Mouse (Mus musculus) testis, adult 2 months (tissue): ENCODE results near the gene Rps15. TPM values are rescaled to one million over a fixed set of nuclear protein-coding genes. Genes with fewer than 3 reads are reported as not detected.
"Not testable (repeated sequence)": the region's sequence is repeated elsewhere in the genome, so short reads cannot be mapped to it uniquely, and the experiment has no call there.

Source experiments
- H3K27ac ChIP-seq: fragments of 200-500 bp; 2 replicates; pipeline ENCODE4 v1.5.1; 2012; ENCODE audit warnings: low read depth, low read length; ENCODE audit not compliant: control insufficient read depth, insufficient read depth
- H3K27me3 ChIP-seq: fragments of 200-500 bp; 2 replicates; pipeline ENCODE4 v1.6.1; 2012; ENCODE audit warnings: mild to moderate bottlenecking, low read length, moderate library complexity; ENCODE audit not compliant: control insufficient read depth, insufficient read depth
- H3K36me3 ChIP-seq: fragments of 200-500 bp; 2 replicates; pipeline ENCODE4 v1.6.1; 2012; ENCODE audit warnings: mild to moderate bottlenecking, low read length; ENCODE audit not compliant: control insufficient read depth, insufficient read depth
- H3K4me1 ChIP-seq: fragments of 200-500 bp; 2 replicates; pipeline ENCODE4 v1.6.1; 2012; ENCODE audit warnings: low read length; ENCODE audit not compliant: control insufficient read depth, insufficient read depth
- H3K4me3 ChIP-seq: fragments of 200-500 bp; 2 replicates; pipeline ENCODE4 v1.5.1; 2012; ENCODE audit warnings: low read depth, mild to moderate bottlenecking, low read length, moderate library complexity, mixed read lengths; ENCODE audit not compliant: control insufficient read depth
- CTCF ChIP-seq: fragments of 200-500 bp; IDR thresholded peaks from 2 replicates; pipeline ENCODE4 v1.5.1; 2012; ENCODE audit warnings: low read depth, mild to moderate bottlenecking, inconsistent platforms, low read length, moderate library complexity; ENCODE audit not compliant: control insufficient read depth, insufficient read depth, insufficient replicate concordance
- POLR2A ChIP-seq: fragments of 200-500 bp; IDR thresholded peaks from 2 replicates; pipeline ENCODE4 v1.6.1; 2012; ENCODE audit warnings: low read depth, mild to moderate bottlenecking, inconsistent platforms, low read length, moderate library complexity; ENCODE audit not compliant: control insufficient read depth
- polyA plus RNA-seq: library from polyadenylated mRNA; depleted of rRNA; stranded (reverse); fragments of >200 nt; gene quantifications from 2 replicates; pipeline ENCODE4 v1.2.3, GENCODE M21; 2012; rRNA removed

The Rps15 gene
- polyA plus RNA-seq: 672 and 893 TPM in 2 replicates

DNA sequence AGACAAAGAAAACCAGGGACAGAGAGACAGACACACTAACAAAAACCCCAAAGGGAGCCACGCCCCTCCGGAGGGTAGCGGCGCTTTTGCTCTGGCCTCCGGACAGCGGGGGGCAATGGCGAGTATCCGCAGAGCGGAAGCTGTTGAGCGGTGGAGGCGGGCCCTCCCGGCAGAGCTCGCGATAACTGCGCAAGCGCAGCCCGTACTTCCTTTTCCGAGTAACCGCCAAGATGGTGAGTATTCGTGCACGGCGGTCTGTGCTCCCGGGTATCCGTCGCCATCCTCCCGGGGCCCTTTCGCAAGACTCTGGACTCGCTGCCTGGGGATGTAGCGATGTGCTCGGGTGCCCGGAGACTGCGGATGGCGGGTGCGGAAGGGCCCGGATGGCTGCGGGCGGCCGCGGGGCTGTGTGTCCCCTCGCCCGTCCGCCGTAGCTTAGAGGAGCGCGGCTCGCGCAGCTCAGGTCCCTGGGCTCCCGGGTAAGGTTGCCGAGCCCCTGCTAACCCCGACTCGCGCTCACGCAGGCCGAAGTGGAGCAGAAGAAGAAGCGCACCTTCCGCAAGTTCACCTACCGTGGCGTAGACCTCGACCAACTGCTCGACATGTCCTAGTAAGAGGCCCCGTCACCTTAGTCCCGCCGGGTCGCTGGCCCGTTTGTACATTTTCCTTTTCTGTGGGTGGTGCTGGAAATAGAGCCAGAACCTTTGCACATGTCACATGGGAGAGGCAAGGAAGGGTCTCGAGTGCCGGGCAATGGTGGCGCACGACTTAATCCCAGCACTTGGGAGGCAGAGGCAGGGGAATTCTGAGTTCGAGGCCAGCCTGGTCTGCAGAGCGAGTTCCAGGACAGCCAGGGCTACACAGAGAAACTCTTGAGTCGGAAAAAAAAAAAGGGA, at the start of gene Rps15:
Gene Rps15 (plus strand): TSS at position 203 of the 896 bp plus-strand sequence.
- Histone ChIP-seq H3K36me3 (peaks cover 1% of the 10 kb centered on the region; the same call in 1 of the 2 replicates), H3K4me3 (peak within 1 kb of the TSS; percentile 98), H3K27ac (peak within 1 kb of the TSS; percentile 98), H3K4me1 (peaks cover 14% of the 10 kb centered on the region), H3K27me3 (no peaks in the 10 kb centered on the region)
- peak; percentile 98 for TF ChIP-seq POLR2A
- peak; percentile 46; the same call in 1 of the 2 replicates for TF ChIP-seq CTCF

- Histone ChIP-seq H3K36me3 (peaks cover 2% of the 10 kb centered on the region; the same call in 1 of the 2 replicates), H3K27me3 (no peaks in the 10 kb centered on the region), H3K4me1 (no peaks in the 10 kb centered on the region), H3K4me3 (no peak overlapping the region), H3K27ac (no peak overlapping the region)
- no peak for TF ChIP-seq CTCF
- no peak for TF ChIP-seq POLR2A
Measured at GRCm38 (mm10) chr10:80242607-80243006, 49.6 kb upstream of the Rps15 start.

- TF ChIP-seq CTCF: no peak
- no peak for TF ChIP-seq POLR2A
- Histone ChIP-seq H3K27ac (no peak overlapping the region), H3K4me1 (no peaks in the 10 kb centered on the region), H3K4me3 (no peak overlapping the region), H3K27me3 (no peaks in the 10 kb centered on the region), H3K36me3 (no peaks in the 10 kb centered on the region; the same call in 1 of the 2 replicates)
Measured at GRCm38 (mm10) chr10:80244791-80245399, 47.4 kb upstream of the Rps15 start.

GRCm38 (mm10) chr10:80245600-80245999, 46.7 kb upstream of the Rps15 start:
- Histone ChIP-seq H3K4me3 (no peak overlapping the region), H3K27me3 (no peaks in the 10 kb centered on the region), H3K27ac (no peak overlapping the region), H3K36me3 (no peaks in the 10 kb centered on the region; the same call in 1 of the 2 replicates), H3K4me1 (0 out of 2 replicates have a peak, but pooled peaks cover 2% of the 10 kb centered on the region)
- TF ChIP-seq POLR2A (no peak), CTCF (peak; percentile 40)

DNA sequence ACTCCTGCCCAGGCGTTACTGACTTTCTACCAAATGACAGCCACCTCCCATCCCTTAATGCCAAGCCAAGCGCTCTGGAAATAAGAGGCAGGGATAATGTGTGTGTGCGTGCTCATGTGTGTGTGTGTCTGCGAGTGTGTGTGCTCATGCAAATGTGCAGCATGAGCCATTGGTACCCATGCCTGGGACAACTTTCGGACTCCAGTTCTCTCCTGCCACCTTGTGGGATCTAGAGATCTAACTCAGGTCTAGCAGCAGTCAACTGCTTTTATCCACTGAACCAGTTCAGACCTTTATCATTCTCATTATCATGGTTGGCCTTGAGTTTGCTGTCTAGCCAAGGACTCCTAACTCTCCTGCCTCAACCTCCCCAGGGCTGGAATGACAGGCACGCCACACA, 44.4 kb upstream of the Rps15 start:
- Histone ChIP-seq H3K27me3 (no peaks in the 10 kb centered on the region), H3K4me3 (no peak overlapping the region), H3K4me1 (0 out of 2 replicates have a peak, but pooled peaks cover 2% of the 10 kb centered on the region), H3K36me3 (no peaks in the 10 kb centered on the region), H3K27ac (no peak overlapping the region)
- TF ChIP-seq CTCF (peak; percentile 21; the same call in 1 of the 2 replicates), POLR2A (no peak)

DNA sequence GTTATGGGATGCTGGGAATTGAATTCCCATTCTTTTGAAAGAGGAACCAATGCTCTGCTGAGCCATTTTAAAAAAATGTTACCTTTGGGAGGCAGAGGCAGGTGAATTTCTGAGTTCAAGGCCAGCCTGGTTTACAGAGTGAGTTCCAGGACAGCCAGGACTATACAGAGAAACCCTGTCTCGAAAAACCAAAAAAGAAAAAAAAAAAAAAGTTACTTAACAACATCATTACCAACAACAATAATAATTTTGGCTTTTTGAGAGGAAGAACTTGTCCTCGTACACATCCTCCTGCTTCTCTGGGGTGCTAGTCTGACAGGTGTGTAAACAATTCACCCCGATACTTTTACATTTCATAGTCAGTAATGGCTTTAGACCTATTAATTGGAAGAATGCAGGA, 43.8 kb upstream of the Rps15 start:
- not testable (repeated sequence) for H3K4me3 ChIP-seq, H3K27me3 ChIP-seq, H3K27ac ChIP-seq, H3K36me3 ChIP-seq, H3K4me1 ChIP-seq

DNA sequence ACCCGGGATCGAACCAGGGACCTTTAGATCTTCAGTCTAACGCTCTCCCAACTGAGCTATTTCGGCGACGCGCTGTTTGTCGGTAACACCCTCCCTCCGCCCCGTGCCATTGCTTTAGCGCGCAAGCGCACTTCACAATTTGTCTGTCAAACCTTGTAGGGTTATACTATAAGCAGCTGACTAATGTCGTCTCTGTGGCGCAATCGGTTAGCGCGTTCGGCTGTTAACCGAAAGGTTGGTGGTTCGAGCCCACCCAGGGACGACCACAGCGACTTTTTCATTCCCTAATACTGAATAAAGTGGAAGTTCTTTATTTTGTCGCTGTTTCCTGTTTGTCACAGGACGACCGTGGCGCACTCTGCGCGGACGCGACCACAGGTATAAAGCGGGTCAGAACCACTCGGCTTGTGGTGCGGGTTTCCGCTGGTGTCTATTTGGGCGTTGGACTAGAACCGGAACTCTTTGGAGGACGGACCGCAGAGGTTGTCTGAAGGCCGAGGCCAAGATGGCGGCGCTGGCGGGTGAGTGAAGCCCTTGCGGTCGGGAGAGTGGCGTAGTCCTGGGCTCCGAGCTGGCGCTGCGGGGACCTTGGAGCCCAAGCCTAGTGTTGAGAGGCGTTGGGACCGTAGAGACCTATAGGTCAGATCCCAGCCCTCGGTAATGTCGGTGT, 43.1 kb upstream of the Rps15 start, which contains the start of gene Ndufs7:
Gene Ndufs7 (plus strand): TSS at position 151 of the 670 bp plus-strand sequence.
- H3K4me1 ChIP-seq: 0 out of 2 replicates have a peak, but pooled peaks cover 2% of the 10 kb centered on the region
- H3K4me3 ChIP-seq: peak within 1 kb of the TSS; percentile 94
- TF ChIP-seq POLR2A (peak; percentile 67), CTCF (no peak)
- peak within 1 kb of the TSS; percentile 82 for H3K27ac ChIP-seq
- H3K27me3 ChIP-seq: no peaks in the 10 kb centered on the region
- no peaks in the 10 kb centered on the region for H3K36me3 ChIP-seq
